Mouse (Mus musculus) hindbrain, embryonic 10.5 days (tissue): Measurements from ENCODE around the gene E130114P18Rik. TPM values are rescaled to one million over a fixed set of nuclear protein-coding genes. Genes with fewer than 3 reads are reported as not detected.

Source experiments
- DNase-seq: peaks from one replicate; pipeline ENCODE4 v3.0.0-alpha.2; 2017; ENCODE audit warnings: low spot score
- H3K27ac ChIP-seq: fragments of 300-500 bp; sonication (generic); 2 replicates; pipeline ENCODE4 v1.5.1; 2016; ENCODE audit warnings: mild to moderate bottlenecking, moderate library complexity
- H3K27me3 ChIP-seq: fragments of 300-500 bp; sonication (generic); 2 replicates; pipeline ENCODE4 v1.6.1; 2016; ENCODE audit warnings: mild to moderate bottlenecking; ENCODE audit not compliant: poor library complexity, insufficient read depth, severe bottlenecking
- H3K36me3 ChIP-seq: fragments of 300-500 bp; sonication (generic); 2 replicates; pipeline ENCODE4 v1.6.1; 2016; ENCODE audit warnings: mild to moderate bottlenecking, moderate library complexity
- H3K4me1 ChIP-seq: fragments of 300-500 bp; sonication (generic); replicated peaks from 2 replicates; pipeline ENCODE4 v1.6.1; 2016; ENCODE audit warnings: mild to moderate bottlenecking
- H3K4me3 ChIP-seq: fragments of 300-500 bp; sonication (generic); 2 replicates; pipeline ENCODE4 v1.5.1; 2016; ENCODE audit warnings: mild to moderate bottlenecking, moderate library complexity
- H3K9me3 ChIP-seq: fragments of 300-500 bp; sonication (generic); 2 replicates; pipeline ENCODE4 v1.6.1; 2016; ENCODE audit warnings: mild to moderate bottlenecking, moderate library complexity
- WGBS: fragments of 180-500 bp; shearing (Covaris S2); methylation state at CpG from one replicate; pipeline ENCODE4 v1.1.7; 2016; 5-methylcytosine and 5-hydroxymethylcytosine counted together
- polyA plus RNA-seq: library from polyadenylated mRNA; unstranded; fragments of >200 nt; fragmentation: Nextera tagmentation; extraction: Ambion mirVana; gene quantifications from 2 replicates; pipeline ENCODE4 v1.2.1, GENCODE M21; 2016

The E130114P18Rik gene
- polyA plus RNA-seq, 1 experiment from 2014 or later = 18.4 TPM

- no peak for DNase-seq
- Histone ChIP-seq H3K27ac (no peak overlapping the region), H3K27me3 (no peaks in the 10 kb centered on the region), H3K36me3 (no peaks in the 10 kb centered on the region), H3K9me3 (no peaks in the 10 kb centered on the region), H3K4me1 (0 out of 2 replicates have a peak, but pooled peaks cover 4% of the 10 kb centered on the region), H3K4me3 (no peak overlapping the region)
- WGBS = 65% methylated on average over 10 of the region's 10 CpGs
Measured at GRCm38 (mm10) chr4:97722666-97723065, 55.2 kb downstream of the E130114P18Rik start.

- DNase-seq = no peak
- Histone ChIP-seq H3K4me1 (peaks cover 9% of the 10 kb centered on the region; the same call in 1 of the 2 replicates), H3K9me3 (no peaks in the 10 kb centered on the region), H3K27me3 (no peaks in the 10 kb centered on the region), H3K27ac (no peak overlapping the region), H3K36me3 (no peaks in the 10 kb centered on the region), H3K4me3 (no peak overlapping the region)
- 88% methylated on average over 6 of the region's 6 CpGs for WGBS
Measured at GRCm38 (mm10) chr4:97714616-97715015, 63.3 kb downstream of the E130114P18Rik start.

- H3K4me1 ChIP-seq = peaks cover 9% of the 10 kb centered on the region; the same call in 1 of the 2 replicates
- 91% methylated on average over 6 of the region's 6 CpGs for WGBS
- no peak overlapping the region for H3K27ac ChIP-seq
- no peaks in the 10 kb centered on the region for H3K9me3 ChIP-seq
- no peaks in the 10 kb centered on the region for H3K36me3 ChIP-seq
- no peak overlapping the region for H3K4me3 ChIP-seq
- H3K27me3 ChIP-seq = no peaks in the 10 kb centered on the region
- no peak for DNase-seq
Measured at GRCm38 (mm10) chr4:97714101-97714615, 63.7 kb downstream of the E130114P18Rik start.

GRCm38 (mm10) chr4:97712547-97712946 is 65.3 kb downstream of the E130114P18Rik start:
- WGBS = 58% methylated on average over 1 of the region's 1 CpGs

GRCm38 (mm10) chr4:97710048-97710765 is 67.7 kb downstream of the E130114P18Rik start:
- no peaks in the 10 kb centered on the region for H3K27me3 ChIP-seq
- no peaks in the 10 kb centered on the region for H3K9me3 ChIP-seq
- H3K4me1 ChIP-seq = peaks cover 16% of the 10 kb centered on the region
- 59% methylated on average over 9 of the region's 9 CpGs for WGBS
- no peak overlapping the region for H3K27ac ChIP-seq
- DNase-seq = no peak
- H3K36me3 ChIP-seq = no peaks in the 10 kb centered on the region
- H3K4me3 ChIP-seq = no peak overlapping the region

More at GRCm38 (mm10) chr4:97712547-97712946, 65.3 kb downstream of the E130114P18Rik start:
- H3K4me3 ChIP-seq = no peak overlapping the region
- DNase-seq = no peak
- H3K27ac ChIP-seq = no peak overlapping the region
- H3K36me3 ChIP-seq = no peaks in the 10 kb centered on the region
- H3K27me3 ChIP-seq = no peaks in the 10 kb centered on the region
- peaks cover 12% of the 10 kb centered on the region for H3K4me1 ChIP-seq
- no peaks in the 10 kb centered on the region for H3K9me3 ChIP-seq

- Histone ChIP-seq H3K9me3 (no peaks in the 10 kb centered on the region), H3K4me1 (peaks cover 16% of the 10 kb centered on the region), H3K4me3 (no peak overlapping the region), H3K27ac (no peak overlapping the region), H3K36me3 (no peaks in the 10 kb centered on the region), H3K27me3 (no peaks in the 10 kb centered on the region)
- WGBS = 78% methylated on average over 22 of the region's 22 CpGs
- no peak for DNase-seq
Measured at GRCm38 (mm10) chr4:97707373-97708152, 70.3 kb downstream of the E130114P18Rik start.

- WGBS = 79% methylated on average over 7 of the region's 7 CpGs
- DNase-seq = no peak
Measured at GRCm38 (mm10) chr4:97696684-97697615, 80.9 kb downstream of the E130114P18Rik start.

GRCm38 (mm10) chr4:97695414-97696040 is 82.4 kb downstream of the E130114P18Rik start:
- 78% methylated on average over 7 of the region's 7 CpGs for WGBS
- Histone ChIP-seq H3K27ac (no peak overlapping the region), H3K4me1 (peaks cover 5% of the 10 kb centered on the region), H3K36me3 (no peaks in the 10 kb centered on the region), H3K9me3 (no peaks in the 10 kb centered on the region), H3K4me3 (no peak overlapping the region), H3K27me3 (no peaks in the 10 kb centered on the region)
- no peak for DNase-seq

More at GRCm38 (mm10) chr4:97696684-97697615, 80.9 kb downstream of the E130114P18Rik start:
- H3K36me3 ChIP-seq = no peaks in the 10 kb centered on the region
- H3K27ac ChIP-seq = no peak overlapping the region
- H3K9me3 ChIP-seq = no peaks in the 10 kb centered on the region
- peaks cover 3% of the 10 kb centered on the region; the same call in 1 of the 2 replicates for H3K4me1 ChIP-seq
- no peak overlapping the region for H3K4me3 ChIP-seq
- no peaks in the 10 kb centered on the region for H3K27me3 ChIP-seq

- no peaks in the 10 kb centered on the region for H3K9me3 ChIP-seq
- no peak overlapping the region for H3K4me3 ChIP-seq
- DNase-seq = no peak
- no peaks in the 10 kb centered on the region for H3K27me3 ChIP-seq
- H3K4me1 ChIP-seq = peaks cover 20% of the 10 kb centered on the region
- H3K27ac ChIP-seq = no peak overlapping the region
- WGBS = 86% methylated on average over 4 of the region's 4 CpGs
- no peaks in the 10 kb centered on the region for H3K36me3 ChIP-seq
Measured at GRCm38 (mm10) chr4:97693931-97694330, 83.9 kb downstream of the E130114P18Rik start.

GRCm38 (mm10) chr4:97693054-97693453 is 84.8 kb downstream of the E130114P18Rik start:
- no peak overlapping the region for H3K27ac ChIP-seq
- 90% methylated on average over 4 of the region's 4 CpGs for WGBS
- peaks cover 20% of the 10 kb centered on the region for H3K4me1 ChIP-seq
- no peak for DNase-seq
- no peaks in the 10 kb centered on the region for H3K27me3 ChIP-seq
- H3K9me3 ChIP-seq = no peaks in the 10 kb centered on the region
- H3K4me3 ChIP-seq = no peak overlapping the region
- no peaks in the 10 kb centered on the region for H3K36me3 ChIP-seq

- Histone ChIP-seq H3K9me3 (no peaks in the 10 kb centered on the region), H3K36me3 (no peaks in the 10 kb centered on the region), H3K4me1 (peaks cover 27% of the 10 kb centered on the region), H3K27ac (peak overlapping the region; percentile 3), H3K4me3 (no peak overlapping the region), H3K27me3 (no peaks in the 10 kb centered on the region)
- no peak for DNase-seq
- 83% methylated on average over 7 of the region's 7 CpGs for WGBS
Measured at GRCm38 (mm10) chr4:97690384-97690766, 87.5 kb downstream of the E130114P18Rik start.
